Mouse (Mus musculus) embryonic fibroblast, embryonic 13.5 days (primary cell): Measurements from ENCODE around the gene Cacna2d4.

Source experiments
- CTCF ChIP-seq: IDR thresholded peaks from 2 replicates; pipeline ENCODE4 v1.5.1; 2011; ENCODE audit warnings: mild to moderate bottlenecking, control low read depth, low read length, moderate library complexity, borderline replicate concordance; ENCODE audit not compliant: insufficient read depth
- POLR2A ChIP-seq: IDR thresholded peaks from 2 replicates; pipeline ENCODE4 v1.6.1; 2011; ENCODE audit warnings: low read depth, mild to moderate bottlenecking, control low read depth, low read length, moderate library complexity

- no peak for TF ChIP-seq POLR2A
- TF ChIP-seq CTCF = no peak
These were observed 154.4 kb downstream of the Cacna2d4 start for GRCm38 (mm10) chr6:119390728-119391127.
